Mouse (Mus musculus): ENCODE results near the gene Doc2a. TPM values are rescaled to one million over a fixed set of nuclear protein-coding genes. Genes with fewer than 3 reads are reported as not detected.

The Doc2a gene
- polyA plus RNA-seq, 1 experiment from 2014 or later, result 0.82 TPM

DNA sequence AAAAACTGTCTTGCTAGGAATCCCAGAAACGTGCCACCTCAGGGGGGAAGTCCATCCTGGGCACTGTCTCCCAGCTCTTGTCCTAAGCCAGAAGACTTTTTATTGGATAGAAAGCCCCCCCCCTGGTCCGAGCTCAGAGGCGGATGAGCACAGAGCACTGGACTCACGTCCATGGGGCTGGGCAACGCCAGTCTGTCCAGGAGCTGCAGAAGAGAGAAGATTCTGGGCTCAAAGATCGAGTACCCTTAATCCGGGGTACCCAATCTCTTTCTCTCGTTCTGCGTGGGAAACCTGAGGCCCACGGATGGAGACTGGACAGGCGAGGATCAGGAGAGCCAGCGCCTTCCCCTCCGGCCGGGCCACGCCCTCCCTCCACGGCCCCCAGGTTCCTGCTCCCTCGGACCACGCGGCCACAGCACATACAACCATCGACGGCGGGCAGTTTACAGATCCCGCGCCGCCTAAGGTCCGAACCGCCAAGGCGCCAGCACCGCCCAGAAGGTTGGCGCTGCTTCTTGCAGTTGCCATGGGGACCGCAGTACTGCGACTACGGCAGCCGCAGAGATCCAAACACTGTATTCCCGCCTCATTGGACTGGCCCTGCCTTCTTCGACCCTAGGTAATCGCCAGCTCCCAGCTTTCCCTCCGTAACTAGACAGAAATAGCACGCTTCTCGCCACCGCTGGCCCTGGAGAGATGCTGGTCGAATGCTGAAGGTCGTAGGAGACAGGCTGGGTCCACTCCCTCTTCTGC lies 38.3 kb upstream of the Doc2a start:
- under 1% methylated on average over 43 of the region's 43 CpGs for WGBS
- Histone ChIP-seq H3K36me3 (peaks cover 18% of the 10 kb centered on the region), H3K4me3 (peak overlapping the region; percentile 72), H3K27me3 (peaks cover 7% of the 10 kb centered on the region), H3K4me2 (peak overlapping the region; percentile 81), H3K4me1 (peaks cover 22% of the 10 kb centered on the region), H3K27ac (peak overlapping the region; percentile 83), H3K9me3 (no peaks in the 10 kb centered on the region), H3K9ac (peak overlapping the region; percentile 66)
- peak; percentile 90 for ATAC-seq (ENCODE audit: insufficient number of reproducible peaks, low FRiP score, low TSS enrichment, low read depth)

DNA sequence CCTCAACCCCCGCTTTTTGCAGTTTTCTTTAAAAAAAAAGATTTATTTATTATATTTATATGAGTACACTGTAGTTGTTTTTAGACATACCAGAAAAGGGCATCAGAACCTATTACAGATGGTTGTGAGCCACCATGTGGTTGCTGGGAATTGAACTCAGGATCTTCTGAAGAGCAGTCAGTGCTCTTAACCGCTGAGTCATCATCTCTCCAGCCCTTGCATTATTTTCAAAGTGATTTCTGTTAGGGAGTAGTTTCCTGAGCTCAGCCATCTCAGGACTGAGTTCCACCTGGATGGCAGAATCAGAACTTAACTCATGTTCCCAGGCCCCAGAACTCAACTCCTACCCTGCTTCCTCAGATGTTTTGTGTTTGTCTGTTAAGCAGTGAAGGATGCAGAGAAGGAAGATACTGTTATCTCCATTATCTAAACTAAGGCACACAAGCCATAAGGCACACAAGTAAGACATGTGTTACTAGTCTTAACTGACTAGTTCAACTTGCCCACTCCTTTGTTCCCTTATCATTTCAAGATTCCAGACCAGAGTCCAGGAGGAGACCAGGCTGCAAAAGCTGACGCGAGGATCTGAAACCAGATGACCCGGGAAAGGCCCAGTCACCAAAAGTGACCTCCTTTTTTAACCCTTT lies 37.4 kb upstream of the Doc2a start:
- peak overlapping the region; percentile 72; the same call in 1 of the 2 replicates for H3K4me3 ChIP-seq
- no peak overlapping the region for H3K9ac ChIP-seq
- 63% methylated on average over 5 of the region's 5 CpGs for WGBS
- H3K4me1 ChIP-seq, result peaks cover 22% of the 10 kb centered on the region
- H3K9me3 ChIP-seq, result no peaks in the 10 kb centered on the region
- no peak for ATAC-seq (ENCODE audit: insufficient number of reproducible peaks, low FRiP score, low TSS enrichment, low read depth)
- H3K36me3 ChIP-seq, result peaks cover 8% of the 10 kb centered on the region; the same call in 1 of the 2 replicates
- peak overlapping the region; percentile 81; the same call in 1 of the 2 replicates for H3K4me2 ChIP-seq
- H3K27me3 ChIP-seq, result peaks cover 7% of the 10 kb centered on the region
- no peak overlapping the region for H3K27ac ChIP-seq

DNA sequence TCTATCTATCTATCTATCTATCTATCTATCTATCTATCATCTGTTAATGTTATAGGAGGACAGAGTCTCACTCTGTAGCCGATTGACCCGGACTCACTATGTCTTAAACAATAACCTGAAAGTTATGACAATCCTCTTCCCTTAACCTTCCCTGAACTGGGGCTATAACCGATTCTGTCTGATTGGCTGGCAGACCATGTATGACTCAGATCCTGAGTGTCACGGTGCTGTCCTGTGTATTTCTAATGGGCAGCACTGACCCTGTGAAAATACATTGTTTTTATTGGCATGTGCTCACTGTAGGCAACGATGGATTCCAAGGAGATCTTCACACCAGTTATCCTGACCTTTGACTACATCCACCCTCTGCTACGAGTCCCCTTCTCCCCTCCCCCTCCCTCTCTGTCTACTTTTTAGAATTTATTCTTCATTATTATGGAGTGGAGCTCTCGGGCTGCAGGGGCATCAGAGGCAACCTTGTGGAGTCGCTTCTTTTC lies 31.4 kb upstream of the Doc2a start:
- no peak overlapping the region for H3K4me2 ChIP-seq
- no peak for ATAC-seq (ENCODE audit: insufficient number of reproducible peaks, low FRiP score, low TSS enrichment, low read depth)
- H3K9me3 ChIP-seq, result no peaks in the 10 kb centered on the region
- 69% methylated on average over 8 of the region's 8 CpGs for WGBS
- no peaks in the 10 kb centered on the region for H3K4me1 ChIP-seq
- no peak overlapping the region for H3K9ac ChIP-seq
- H3K27me3 ChIP-seq, result peaks cover 7% of the 10 kb centered on the region
- H3K27ac ChIP-seq, result no peak overlapping the region
- H3K36me3 ChIP-seq, result no peaks in the 10 kb centered on the region
- no peak overlapping the region for H3K4me3 ChIP-seq

DNA sequence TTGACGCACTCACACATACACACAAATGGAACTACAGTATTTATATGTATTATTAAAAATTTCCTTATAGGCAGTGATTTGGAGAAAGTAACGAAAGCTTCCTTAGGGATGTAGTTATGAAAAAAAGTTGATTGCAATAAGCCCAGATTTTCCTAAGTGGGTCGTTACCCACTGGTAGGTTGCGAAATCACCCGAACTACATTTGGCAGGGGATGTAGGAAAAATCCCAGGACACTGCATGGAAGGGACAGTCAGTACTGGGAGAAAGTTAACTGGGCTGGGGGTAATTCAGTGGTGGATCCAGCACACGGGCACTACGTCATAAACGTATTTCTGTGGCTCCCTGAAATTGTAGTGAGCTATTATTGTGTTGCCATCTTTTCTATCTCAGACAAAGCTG lies 30.7 kb upstream of the Doc2a start:
- Histone ChIP-seq H3K4me1 (no peaks in the 10 kb centered on the region), H3K36me3 (no peaks in the 10 kb centered on the region), H3K9me3 (no peaks in the 10 kb centered on the region), H3K27ac (no peak overlapping the region), H3K4me3 (no peak overlapping the region), H3K9ac (no peak overlapping the region), H3K27me3 (peaks cover 7% of the 10 kb centered on the region), H3K4me2 (no peak overlapping the region)
- 71% methylated on average over 8 of the region's 8 CpGs for WGBS
- ATAC-seq (ENCODE audit: insufficient number of reproducible peaks, low FRiP score, low TSS enrichment, low read depth), result no peak

- H3K9me3 ChIP-seq, result no peaks in the 10 kb centered on the region
- no peak overlapping the region for H3K4me2 ChIP-seq
- no peak overlapping the region for H3K27ac ChIP-seq
- no peaks in the 10 kb centered on the region for H3K36me3 ChIP-seq
- H3K4me1 ChIP-seq, result no peaks in the 10 kb centered on the region
- H3K27me3 ChIP-seq, result peaks cover 15% of the 10 kb centered on the region
- no peak overlapping the region for H3K9ac ChIP-seq
- WGBS, result 85% methylated on average over 7 of the region's 7 CpGs
- no peak for ATAC-seq (ENCODE audit: insufficient number of reproducible peaks, low FRiP score, low TSS enrichment, low read depth)
- no peak overlapping the region for H3K4me3 ChIP-seq
Observed at GRCm38 (mm10) chr7:126817595-126817994, 29.6 kb upstream of the Doc2a start.

DNA sequence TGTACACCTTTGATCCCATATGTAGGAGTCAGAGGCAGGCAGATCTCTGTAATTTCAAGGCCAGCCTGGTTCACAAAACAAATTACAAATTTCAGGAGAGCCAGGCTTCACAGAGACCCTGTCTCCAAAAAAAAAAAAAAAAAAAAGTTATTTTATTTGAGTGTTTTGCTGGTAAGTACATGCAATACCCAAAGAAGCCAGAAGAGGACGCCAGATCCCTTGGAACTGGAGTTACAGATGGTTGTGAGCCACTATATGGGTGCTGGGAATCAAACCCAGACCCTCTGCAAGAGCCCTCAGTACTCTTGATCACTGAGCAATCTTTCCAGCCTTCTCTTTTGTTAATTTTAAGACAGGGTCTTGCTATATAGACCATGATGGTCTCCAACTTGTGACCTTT lies 28.4 kb upstream of the Doc2a start:
- Histone ChIP-seq H3K4me2 (no peak overlapping the region), H3K4me3 (no peak overlapping the region), H3K4me1 (peaks cover 6% of the 10 kb centered on the region), H3K9me3 (no peaks in the 10 kb centered on the region), H3K36me3 (no peaks in the 10 kb centered on the region), H3K9ac (no peak overlapping the region), H3K27me3 (peaks cover 18% of the 10 kb centered on the region), H3K27ac (no peak overlapping the region)
- no peak for ATAC-seq (ENCODE audit: insufficient number of reproducible peaks, low FRiP score, low TSS enrichment, low read depth)
- WGBS, result 22% methylated on average over 1 of the region's 1 CpGs

DNA sequence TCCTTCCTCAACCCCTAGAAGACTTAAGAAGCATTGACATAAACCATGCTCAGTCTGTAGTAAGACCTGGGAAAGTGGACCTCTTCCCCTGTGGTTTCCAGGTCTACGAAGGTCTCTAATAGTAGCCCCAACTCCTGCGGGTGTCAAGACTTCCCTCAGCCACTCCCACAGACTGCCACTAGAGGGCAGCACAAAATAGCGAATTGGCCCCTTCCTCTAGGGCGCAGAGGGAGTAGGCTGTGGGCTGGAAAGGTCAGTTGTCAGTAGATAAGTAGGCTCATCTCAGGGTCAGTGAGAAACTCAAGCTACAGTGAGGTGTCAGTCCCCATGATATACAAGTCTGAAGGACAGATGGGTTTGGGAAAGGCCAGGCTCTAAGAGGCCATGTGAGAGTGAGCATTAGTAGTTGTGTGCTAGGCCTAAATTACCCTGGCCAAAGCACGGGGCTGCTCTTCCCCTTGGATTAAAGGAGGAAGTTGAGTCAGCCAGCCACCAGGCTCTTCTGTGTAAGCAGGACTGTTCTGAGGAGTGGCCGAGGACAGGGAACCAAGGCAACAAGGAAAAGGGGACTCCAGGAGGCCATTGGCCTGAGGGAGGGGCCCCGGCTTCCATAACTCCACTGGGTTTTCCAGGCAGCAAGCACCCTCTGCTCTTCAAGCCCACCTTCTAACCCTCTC lies 25.2 kb upstream of the Doc2a start:
- no peak overlapping the region for H3K9ac ChIP-seq
- H3K27me3 ChIP-seq, result peaks cover 48% of the 10 kb centered on the region
- H3K36me3 ChIP-seq, result no peaks in the 10 kb centered on the region
- no peak for ATAC-seq (ENCODE audit: insufficient number of reproducible peaks, low FRiP score, low TSS enrichment, low read depth)
- H3K4me1 ChIP-seq, result peaks cover 6% of the 10 kb centered on the region
- WGBS, result 19% methylated on average over 7 of the region's 7 CpGs
- H3K27ac ChIP-seq, result no peak overlapping the region
- no peaks in the 10 kb centered on the region for H3K9me3 ChIP-seq
- H3K4me3 ChIP-seq, result no peak overlapping the region
- H3K4me2 ChIP-seq, result no peak overlapping the region

DNA sequence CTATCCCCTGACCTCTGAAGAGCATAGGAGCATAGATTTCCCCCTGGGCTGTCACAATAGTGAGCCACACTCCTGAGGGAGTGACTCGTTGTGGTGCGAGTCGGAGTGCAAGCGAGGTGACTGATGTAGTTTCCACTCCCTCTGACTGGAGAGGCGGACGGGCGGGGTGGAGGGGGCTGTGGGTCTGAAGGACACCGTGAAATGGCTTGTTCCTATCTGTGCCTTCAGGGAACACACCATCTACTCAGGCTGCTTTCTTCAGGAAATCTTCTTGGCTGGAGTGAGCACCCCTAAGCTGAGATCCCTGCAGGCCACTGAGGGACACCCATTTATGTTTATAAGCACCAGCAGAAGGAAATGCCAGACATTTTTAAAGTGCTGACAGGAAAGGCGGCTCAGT lies 24.5 kb upstream of the Doc2a start:
- Histone ChIP-seq H3K27me3 (peaks cover 48% of the 10 kb centered on the region), H3K27ac (no peak overlapping the region), H3K9ac (no peak overlapping the region), H3K36me3 (no peaks in the 10 kb centered on the region), H3K4me2 (peak overlapping the region; percentile 44; the same call in 1 of the 2 replicates), H3K9me3 (no peaks in the 10 kb centered on the region), H3K4me3 (no peak overlapping the region; the same call in 1 of the 2 replicates), H3K4me1 (peaks cover 6% of the 10 kb centered on the region)
- no peak for ATAC-seq (ENCODE audit: insufficient number of reproducible peaks, low FRiP score, low TSS enrichment, low read depth)
- WGBS, result 18% methylated on average over 9 of the region's 9 CpGs

DNA sequence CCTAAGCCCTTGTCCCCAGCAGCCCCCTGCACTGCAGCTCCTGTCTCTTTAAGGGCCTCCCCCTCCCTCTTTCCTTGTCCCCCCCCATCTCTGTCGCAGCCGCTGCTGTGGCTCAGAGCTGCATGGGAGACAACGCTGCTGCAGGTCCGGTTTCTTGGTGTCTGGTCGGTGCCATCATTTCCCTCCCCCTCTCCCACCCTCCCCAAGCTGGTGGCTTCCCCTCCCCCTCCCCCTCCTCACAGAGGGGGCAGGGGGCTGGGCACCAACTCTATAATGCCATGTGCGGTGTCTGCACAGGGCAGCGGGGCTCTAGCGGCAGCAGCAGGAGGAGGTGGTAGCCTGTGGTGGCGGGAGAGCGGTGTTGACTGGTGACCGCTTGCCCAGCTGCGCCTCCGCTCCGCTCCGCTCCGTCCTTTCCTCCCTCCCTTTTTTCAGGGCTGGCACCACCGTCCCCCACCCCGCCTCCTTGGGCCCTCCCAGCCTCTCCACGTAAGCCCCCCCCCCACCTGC lies 24.0 kb upstream of the Doc2a start:
- Histone ChIP-seq H3K9me3 (no peaks in the 10 kb centered on the region), H3K9ac (no peak overlapping the region), H3K27ac (no peak overlapping the region), H3K4me2 (peak overlapping the region; percentile 44), H3K36me3 (no peaks in the 10 kb centered on the region), H3K27me3 (peaks cover 48% of the 10 kb centered on the region), H3K4me3 (peak overlapping the region; percentile 29), H3K4me1 (peaks cover 6% of the 10 kb centered on the region)
- no peak for ATAC-seq (ENCODE audit: insufficient number of reproducible peaks, low FRiP score, low TSS enrichment, low read depth)
- 2% methylated on average over 13 of the region's 19 CpGs for WGBS

- Histone ChIP-seq H3K4me3 (no peak overlapping the region), H3K4me1 (peaks cover 6% of the 10 kb centered on the region), H3K9me3 (no peaks in the 10 kb centered on the region), H3K4me2 (no peak overlapping the region), H3K27ac (no peak overlapping the region), H3K9ac (no peak overlapping the region), H3K27me3 (peaks cover 51% of the 10 kb centered on the region), H3K36me3 (no peaks in the 10 kb centered on the region)
- ATAC-seq (ENCODE audit: insufficient number of reproducible peaks, low FRiP score, low TSS enrichment, low read depth), result no peak
- 9% methylated on average over 10 of the region's 10 CpGs for WGBS
Observed at GRCm38 (mm10) chr7:126823940-126824339, 23.3 kb upstream of the Doc2a start.

DNA sequence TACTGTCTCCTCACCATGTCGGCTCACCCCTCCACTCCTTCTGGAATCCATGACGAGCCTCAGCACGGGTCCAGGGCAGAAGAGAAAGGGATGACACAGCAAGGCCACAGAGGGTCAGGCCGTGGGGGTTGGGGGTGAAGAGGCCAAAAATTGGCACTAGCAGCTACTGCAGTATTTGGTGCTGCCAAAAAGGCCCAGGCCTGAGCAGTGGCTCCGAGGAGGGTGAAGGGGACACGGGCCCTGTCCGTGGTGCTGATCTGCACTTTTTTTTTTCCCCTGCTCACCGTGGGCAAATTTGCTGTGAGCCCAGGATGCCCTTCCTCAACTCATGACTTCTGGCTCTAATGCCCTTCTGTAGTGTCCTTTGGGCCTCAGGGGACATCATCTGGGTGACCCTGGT lies 21.8 kb upstream of the Doc2a start:
- Histone ChIP-seq H3K27me3 (peaks cover 53% of the 10 kb centered on the region), H3K4me1 (peaks cover 6% of the 10 kb centered on the region), H3K9me3 (no peaks in the 10 kb centered on the region), H3K4me3 (no peak overlapping the region), H3K9ac (no peak overlapping the region), H3K4me2 (no peak overlapping the region), H3K27ac (no peak overlapping the region), H3K36me3 (no peaks in the 10 kb centered on the region)
- ATAC-seq (ENCODE audit: insufficient number of reproducible peaks, low FRiP score, low TSS enrichment, low read depth), result no peak
- 18% methylated on average over 8 of the region's 8 CpGs for WGBS

DNA sequence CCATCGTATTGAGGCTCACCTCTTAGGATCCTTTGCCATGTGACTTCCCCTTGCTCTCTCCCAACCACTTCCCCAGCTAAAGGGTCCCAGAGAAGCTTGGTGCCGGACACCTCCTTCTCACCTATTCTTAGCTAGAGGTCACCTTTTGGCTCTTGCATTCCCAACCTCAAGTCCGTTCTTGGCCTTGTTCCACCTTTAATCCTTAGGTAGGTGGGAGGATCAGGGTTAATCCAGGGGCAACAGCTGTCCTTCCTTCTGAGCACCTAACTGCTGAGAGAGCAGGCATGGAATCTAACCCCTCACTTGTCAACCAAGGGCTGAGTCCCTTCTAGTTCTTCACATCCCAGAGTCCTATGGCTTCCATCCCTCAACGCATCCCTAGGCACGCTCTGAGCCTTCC lies 21.3 kb upstream of the Doc2a start:
- H3K9ac ChIP-seq, result no peak overlapping the region
- ATAC-seq (ENCODE audit: insufficient number of reproducible peaks, low FRiP score, low TSS enrichment, low read depth), result no peak
- H3K27ac ChIP-seq, result no peak overlapping the region
- peaks cover 6% of the 10 kb centered on the region for H3K4me1 ChIP-seq
- H3K36me3 ChIP-seq, result no peaks in the 10 kb centered on the region
- H3K4me3 ChIP-seq, result no peak overlapping the region
- H3K9me3 ChIP-seq, result no peaks in the 10 kb centered on the region
- 73% methylated on average over 5 of the region's 5 CpGs for WGBS
- no peak overlapping the region for H3K4me2 ChIP-seq
- peaks cover 58% of the 10 kb centered on the region for H3K27me3 ChIP-seq

All from limb, embryonic 15.5 days (tissue).